Mouse (Mus musculus) regulatory T cell (primary cell): ENCODE measurements around the gene Ermard.

Source experiments
- in situ Hi-C: fragments of 300-600 bp; cut with MboI, MseI; formaldehyde crosslinking; loops from one replicate; pipeline ENCODE4 v1.15.1; 2025; ENCODE audit warnings: high pct_unique_total_duplicates

Gene Ermard

DNA sequence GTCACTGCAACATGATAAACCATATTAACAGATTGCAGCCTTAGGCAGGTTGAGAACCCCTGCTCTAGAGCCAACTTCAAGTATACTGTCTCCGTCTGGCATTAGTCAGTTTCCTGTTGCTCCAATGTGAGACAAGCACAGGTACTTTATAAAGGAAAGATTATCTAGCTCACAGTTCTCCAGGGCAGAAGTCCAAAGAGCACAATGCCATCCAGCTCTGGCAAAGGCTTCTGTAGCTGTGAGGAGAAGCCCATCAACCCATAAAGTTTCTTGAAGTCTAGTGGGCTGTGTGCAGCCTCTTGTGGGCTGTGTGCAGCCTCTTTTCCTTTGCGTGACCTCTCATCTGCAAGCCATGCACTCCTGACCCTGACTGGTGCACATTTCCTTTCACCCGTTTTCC is 74.5 kb downstream of the Ermard start:
- in situ Hi-C loops = loop anchor here (10.0 kb wide), 1 partner anchor 1369 kb away; no protein-coding TSS in a partner anchor

DNA sequence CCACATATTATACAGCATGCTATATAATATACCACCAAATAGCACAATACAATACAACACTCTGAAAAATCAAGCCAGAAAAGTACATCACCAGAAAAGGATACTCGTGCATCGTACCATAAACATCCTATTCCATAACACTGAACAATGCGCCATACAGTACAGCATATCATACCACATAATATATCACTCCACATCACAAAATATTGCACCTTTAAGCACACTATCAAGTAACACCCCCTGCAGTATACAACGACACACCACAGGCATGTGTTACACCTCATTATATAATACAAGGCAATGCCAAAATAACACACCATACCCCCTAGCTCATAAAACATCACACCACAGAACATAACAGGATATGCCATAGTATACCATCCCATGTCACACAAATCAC is 79.1 kb downstream of the Ermard start:
- in situ Hi-C loops = no loop called here

DNA sequence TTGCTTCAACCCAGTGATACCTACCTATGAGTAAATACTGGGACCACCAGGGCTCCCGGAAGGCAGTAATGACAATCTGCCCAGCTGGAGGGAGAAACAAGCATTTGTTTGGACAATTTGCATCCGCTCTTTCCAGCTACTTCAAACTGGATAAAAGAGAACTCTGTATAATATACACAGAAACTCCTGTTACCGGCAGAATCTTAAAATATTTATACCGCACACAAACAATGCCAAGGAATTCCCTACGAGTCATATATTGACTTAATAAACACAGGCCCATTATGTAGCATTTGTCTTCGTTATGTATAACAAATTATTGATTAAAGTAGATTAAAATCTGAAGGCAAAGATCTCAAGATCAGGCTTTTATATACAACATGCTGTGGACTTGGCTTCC is 79.6 kb downstream of the Ermard start:
- in situ Hi-C loops = no loop called here

- in situ Hi-C loops = no loop called here
Measured at GRCm38 (mm10) chr17:15129630-15130287, 88.8 kb downstream of the Ermard start.

GRCm38 (mm10) chr17:15130288-15130656 is 89.3 kb downstream of the Ermard start:
- in situ Hi-C loops = no loop called here

GRCm38 (mm10) chr17:15134905-15135669 is 94.1 kb downstream of the Ermard start:
- in situ Hi-C loops = no loop called here

DNA sequence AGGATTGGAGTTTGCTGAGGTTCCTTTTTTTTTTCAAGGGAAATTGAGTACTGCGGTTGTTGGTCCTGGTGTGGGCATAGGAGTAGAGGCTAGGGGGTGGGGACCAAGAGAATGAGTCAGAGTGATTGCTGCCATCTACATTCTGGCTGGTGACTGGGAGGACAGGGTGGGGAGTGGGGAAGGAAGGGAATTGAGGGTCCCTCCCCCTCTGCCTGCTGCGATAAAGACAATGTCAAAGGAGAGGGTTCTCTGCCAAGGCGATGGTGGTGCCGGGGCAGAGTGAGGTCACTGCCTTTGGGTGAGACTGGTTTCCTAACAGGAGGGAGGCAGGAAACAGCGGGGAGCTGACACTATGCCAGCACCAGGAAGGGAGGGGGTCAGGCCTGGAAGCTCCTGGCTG is 96.4 kb downstream of the Ermard start:
- in situ Hi-C loops = no loop called here
